Mouse (Mus musculus) MEL (cell line): Measurements from ENCODE around the gene Pum1. TPM values are rescaled to one million over a fixed set of nuclear protein-coding genes. Genes with fewer than 3 reads are reported as not detected.

ENCODE experiments used
- DNase-seq: peaks from one replicate; pipeline ENCODE4 v3.0.0; 2011; ENCODE audit warnings: low read depth, low spot score
- H3K27ac ChIP-seq: 2 replicates; pipeline ENCODE4 v1.5.1; 2012; ENCODE audit warnings: low read depth, mild to moderate bottlenecking, control low read depth, low read length, moderate library complexity; ENCODE audit not compliant: control insufficient read depth
- H3K27me3 ChIP-seq, 2 experiments: fragments of 150-350 bp in 1 of 2; sonication (generic) in 1 of 2; 2 replicates each; pipeline ENCODE4 v1.6.1; 2012; ENCODE audit warnings: low read length in 2 of 2, mild to moderate bottlenecking in 2 of 2, improper control_type of control experiment in 1 of 2, moderate library complexity in 1 of 2; ENCODE audit not compliant: insufficient read depth in 2 of 2, control insufficient read depth in 1 of 2
- H3K36me3 ChIP-seq, 2 experiments: 2 replicates each; pipeline ENCODE4 v1.6.1; 2012 to 2014; ENCODE audit warnings: low read length in 2 of 2, improper control_type of control experiment in 1 of 2, inconsistent platforms in 1 of 2, mild to moderate bottlenecking in 1 of 2; ENCODE audit not compliant: insufficient read depth in 2 of 2, control insufficient read depth in 1 of 2
- H3K4me1 ChIP-seq, 2 experiments: fragments of 150-350 bp in 1 of 2; sonication (generic) in 1 of 2; 2 replicates each; pipeline ENCODE4 v1.6.1; 2012; ENCODE audit warnings: low read length in 2 of 2, improper control_type of control experiment in 1 of 2, mild to moderate bottlenecking in 1 of 2; ENCODE audit not compliant: insufficient read depth in 2 of 2, control insufficient read depth in 1 of 2
- H3K4me3 ChIP-seq, 2 experiments: fragments of 150-350 bp in 1 of 2; sonication (generic) in 1 of 2; 2 replicates each; pipeline ENCODE4 v1.5.1; 2012; ENCODE audit warnings: low read depth in 2 of 2, low read length in 2 of 2, mild to moderate bottlenecking in 2 of 2, moderate library complexity in 2 of 2, control low read depth in 1 of 2, improper control_type of control experiment in 1 of 2; ENCODE audit not compliant: control insufficient read depth in 1 of 2, insufficient read depth in 1 of 2
- H3K79me2 ChIP-seq: 2 replicates; pipeline ENCODE4 v1.6.1; 2012; ENCODE audit warnings: mild to moderate bottlenecking, low read length, moderate library complexity; ENCODE audit not compliant: control insufficient read depth, poor library complexity, insufficient read depth
- H3K9ac ChIP-seq: 2 replicates; pipeline ENCODE4 v1.6.1; 2012; ENCODE audit warnings: low read depth, mild to moderate bottlenecking, control low read depth, low read length, moderate library complexity; ENCODE audit not compliant: control insufficient read depth, poor library complexity, severe bottlenecking
- H3K9me3 ChIP-seq: fragments of 150-350 bp; sonication (generic); replicated peaks from 2 replicates; pipeline ENCODE4 v1.6.1; 2012; ENCODE audit warnings: mild to moderate bottlenecking, low read length, improper control_type of control experiment, moderate library complexity; ENCODE audit not compliant: insufficient read depth
- BHLHE40 ChIP-seq: IDR thresholded peaks from 2 replicates; pipeline ENCODE4 v1.6.1; 2012; ENCODE audit warnings: low read depth, mild to moderate bottlenecking, inconsistent platforms, low read length, improper control_type of control experiment, borderline replicate concordance
- CHD1 ChIP-seq: IDR thresholded peaks from 2 replicates; pipeline ENCODE4 v1.6.1; 2012; ENCODE audit warnings: low read depth, mild to moderate bottlenecking, inconsistent platforms, low read length, improper control_type of control experiment
- CHD2 ChIP-seq: IDR thresholded peaks from 2 replicates; pipeline ENCODE4 v1.6.1; 2011; ENCODE audit warnings: low read length, improper control_type of control experiment
- CTCF ChIP-seq, 3 experiments: IDR thresholded peaks in 2 of 3; conservative IDR thresholded peaks in 1 of 3; 2 replicates each; pipeline ENCODE4 v1.5.1; 2011 to 2012; ENCODE audit warnings: low read length in 3 of 3, low read depth in 2 of 3, mild to moderate bottlenecking in 2 of 3, improper control_type of control experiment in 1 of 3, inconsistent platforms in 1 of 3, mixed read lengths in 1 of 3, moderate library complexity in 1 of 3; ENCODE audit not compliant: control insufficient read depth in 1 of 3, insufficient read depth in 1 of 3, poor library complexity in 1 of 3, severe bottlenecking in 1 of 3
- E2F4 ChIP-seq: IDR thresholded peaks from 2 replicates; pipeline ENCODE4 v1.6.1; 2011; ENCODE audit warnings: low read depth, low read length, improper control_type of control experiment, borderline replicate concordance
- ELF1 ChIP-seq: IDR thresholded peaks from 2 replicates; pipeline ENCODE4 v1.6.1; 2014; ENCODE audit warnings: low read depth, mild to moderate bottlenecking, inconsistent platforms, low read length, improper control_type of control experiment, moderate library complexity
- EP300 ChIP-seq, 2 experiments: IDR thresholded peaks; 2 replicates each; pipeline ENCODE4 v1.6.1; 2011; ENCODE audit warnings: improper control_type of control experiment in 2 of 2, low read length in 2 of 2, low read depth in 1 of 2, mild to moderate bottlenecking in 1 of 2
- ETS1 ChIP-seq: IDR thresholded peaks from 2 replicates; pipeline ENCODE4 v1.6.1; 2012; ENCODE audit warnings: low read depth, mild to moderate bottlenecking, inconsistent platforms, low read length, improper control_type of control experiment, moderate library complexity
- GABPA ChIP-seq: IDR thresholded peaks from 2 replicates; pipeline ENCODE4 v1.6.1; 2012; ENCODE audit warnings: low read depth, mild to moderate bottlenecking, inconsistent platforms, low read length, improper control_type of control experiment, moderate library complexity
- GATA1 ChIP-seq: IDR thresholded peaks from 2 replicates; pipeline ENCODE4 v1.6.1; 2011; ENCODE audit warnings: low read depth, low read length, improper control_type of control experiment
- HCFC1 ChIP-seq: IDR thresholded peaks from 2 replicates; pipeline ENCODE4 v1.6.1; 2012; ENCODE audit warnings: low read depth, mild to moderate bottlenecking, inconsistent platforms, low read length, improper control_type of control experiment, moderate library complexity
- JUND ChIP-seq: IDR thresholded peaks from 2 replicates; pipeline ENCODE4 v1.6.1; 2011; ENCODE audit warnings: low read depth, mild to moderate bottlenecking, improper control_type of control experiment, low read length
- KAT2A ChIP-seq: conservative IDR thresholded peaks from 2 replicates; pipeline ENCODE4 v1.6.1; 2012; ENCODE audit warnings: low read depth, low read length, improper control_type of control experiment, inconsistent platforms
- MAFK ChIP-seq: IDR thresholded peaks from 2 replicates; pipeline ENCODE4 v1.6.1; 2011; ENCODE audit warnings: low read depth, mild to moderate bottlenecking, low read length, improper control_type of control experiment, borderline replicate concordance
- MAX ChIP-seq: IDR thresholded peaks from 2 replicates; pipeline ENCODE4 v1.6.1; 2011; ENCODE audit warnings: low read length, improper control_type of control experiment
- MAZ ChIP-seq: IDR thresholded peaks from 2 replicates; pipeline ENCODE4 v1.6.1; 2012; ENCODE audit warnings: low read depth, mild to moderate bottlenecking, inconsistent platforms, low read length, improper control_type of control experiment
- MEF2A ChIP-seq: IDR thresholded peaks from 2 replicates; pipeline ENCODE4 v1.6.1; 2014; ENCODE audit warnings: low read depth, mild to moderate bottlenecking, inconsistent platforms, low read length, improper control_type of control experiment; ENCODE audit not compliant: poor library complexity, insufficient replicate concordance, severe bottlenecking; ENCODE audit errors: extremely low read depth
- MXI1 ChIP-seq: IDR thresholded peaks from 2 replicates; pipeline ENCODE4 v1.6.1; 2011; ENCODE audit warnings: mild to moderate bottlenecking, low read depth, low read length, improper control_type of control experiment
- MYB ChIP-seq: IDR thresholded peaks from 2 replicates; pipeline ENCODE4 v1.6.1; 2011; ENCODE audit warnings: mild to moderate bottlenecking, low read depth, low read length, improper control_type of control experiment
- MYC ChIP-seq: IDR thresholded peaks from 2 replicates; pipeline ENCODE4 v1.6.1; 2011; ENCODE audit warnings: low read depth, mild to moderate bottlenecking, low read length, improper control_type of control experiment, moderate library complexity
- NELFE ChIP-seq: IDR thresholded peaks from 2 replicates; pipeline ENCODE4 v1.6.1; 2011; ENCODE audit warnings: low read depth, low read length, improper control_type of control experiment
- NRF1 ChIP-seq: IDR thresholded peaks from 2 replicates; pipeline ENCODE4 v1.6.1; 2014; ENCODE audit warnings: low read depth, mild to moderate bottlenecking, inconsistent platforms, low read length, improper control_type of control experiment, moderate library complexity; ENCODE audit not compliant: poor library complexity, insufficient read depth, severe bottlenecking
- POLR2A ChIP-seq, 2 experiments: IDR thresholded peaks; 2 replicates each; pipeline ENCODE4 v1.6.1; 2011 to 2012; ENCODE audit warnings: low read length in 2 of 2, mild to moderate bottlenecking in 2 of 2, control low read depth in 1 of 2, improper control_type of control experiment in 1 of 2, low read depth in 1 of 2, moderate library complexity in 1 of 2; ENCODE audit not compliant: control insufficient read depth in 1 of 2, insufficient read depth in 1 of 2, poor library complexity in 1 of 2
- POLR2AphosphoS2 ChIP-seq: IDR thresholded peaks from 2 replicates; pipeline ENCODE4 v1.6.1; 2011; ENCODE audit warnings: low read length, improper control_type of control experiment
- POLR2AphosphoS5 ChIP-seq: IDR thresholded peaks from 2 replicates; pipeline ENCODE4 v1.6.1; 2012; ENCODE audit warnings: low read depth, borderline replicate concordance, mild to moderate bottlenecking, inconsistent platforms, low read length, moderate library complexity, mixed read lengths
- RAD21 ChIP-seq: IDR thresholded peaks from 2 replicates; pipeline ENCODE4 v1.6.1; 2011; ENCODE audit warnings: mild to moderate bottlenecking, low read depth, low read length, improper control_type of control experiment
- RCOR1 ChIP-seq: IDR thresholded peaks from 2 replicates; pipeline ENCODE4 v1.6.1; 2012; ENCODE audit warnings: low read depth, mild to moderate bottlenecking, inconsistent platforms, low read length, improper control_type of control experiment
- SIN3A ChIP-seq: IDR thresholded peaks from 2 replicates; pipeline ENCODE4 v1.6.1; 2012; ENCODE audit warnings: low read length, improper control_type of control experiment, inconsistent platforms
- SMC3 ChIP-seq: IDR thresholded peaks from 2 replicates; pipeline ENCODE4 v1.6.1; 2011; ENCODE audit warnings: low read depth, low read length, improper control_type of control experiment
- TBP ChIP-seq: IDR thresholded peaks from 2 replicates; pipeline ENCODE4 v1.8.0; 2011; ENCODE audit warnings: low read depth, low read length, improper control_type of control experiment
- TCF12 ChIP-seq: IDR thresholded peaks from 2 replicates; pipeline ENCODE4 v1.6.1; 2014; ENCODE audit warnings: low read depth, mild to moderate bottlenecking, inconsistent platforms, low read length, improper control_type of control experiment, moderate library complexity
- UBTF ChIP-seq: IDR thresholded peaks from 2 replicates; pipeline ENCODE4 v1.6.1; 2012; ENCODE audit warnings: low read depth, mild to moderate bottlenecking, inconsistent platforms, low read length, improper control_type of control experiment, moderate library complexity, borderline replicate concordance; ENCODE audit not compliant: insufficient read depth
- USF1 ChIP-seq: IDR thresholded peaks from 2 replicates; pipeline ENCODE4 v1.6.1; 2014; ENCODE audit warnings: low read depth, mild to moderate bottlenecking, inconsistent platforms, low read length, improper control_type of control experiment, moderate library complexity
- USF2 ChIP-seq, 2 experiments: IDR thresholded peaks; 2 replicates each; pipeline ENCODE4 v1.6.1; 2011 to 2012; ENCODE audit warnings: improper control_type of control experiment in 2 of 2, low read length in 2 of 2, borderline replicate concordance in 1 of 2, inconsistent platforms in 1 of 2, low read depth in 1 of 2, mild to moderate bottlenecking in 1 of 2; ENCODE audit not compliant: insufficient read depth in 1 of 2
- ZC3H11A ChIP-seq: IDR thresholded peaks from 2 replicates; pipeline ENCODE4 v1.6.1; 2012; ENCODE audit warnings: low read depth, mild to moderate bottlenecking, inconsistent platforms, low read length, improper control_type of control experiment
- ZKSCAN1 ChIP-seq: IDR thresholded peaks from 2 replicates; pipeline ENCODE4 v1.6.1; 2012; ENCODE audit warnings: low read depth, mild to moderate bottlenecking, inconsistent platforms, low read length, improper control_type of control experiment, moderate library complexity
- ZMIZ1 ChIP-seq: IDR thresholded peaks from 2 replicates; pipeline ENCODE4 v1.6.1; 2012; ENCODE audit warnings: low read depth, mild to moderate bottlenecking, inconsistent platforms, low read length, improper control_type of control experiment, moderate library complexity
- ZNF384 ChIP-seq: IDR thresholded peaks from 2 replicates; pipeline ENCODE4 v1.6.1; 2012; ENCODE audit warnings: low read depth, mild to moderate bottlenecking, inconsistent platforms, low read length, improper control_type of control experiment
- polyA plus RNA-seq, 2 experiments: library from polyadenylated mRNA; stranded (reverse) in 1 of 2; unstranded in 1 of 2; fragments of >175 nt in 1 of 2; fragments of >200 nt in 1 of 2; gene quantifications; 2 replicates each; pipeline versions ENCODE4 v1.2.1 to v1.2.4; 2012; ENCODE audit warnings: low replicate concordance in 2 of 2, low read depth in 1 of 2; ENCODE audit not compliant: insufficient read length in 2 of 2, insufficient read depth in 1 of 2, missing spikeins in 1 of 2
- total RNA-seq: library from RNA; depleted of rRNA; stranded (reverse); fragments of 300-350 nt; gene quantifications from 2 replicates; pipeline ENCODE4 v1.2.3, GENCODE M21; 2012

Pum1 gene
- total and polyA plus RNA-seq, 3 experiments: 31.9 to 46.2 (median 36.1) TPM

DNA sequence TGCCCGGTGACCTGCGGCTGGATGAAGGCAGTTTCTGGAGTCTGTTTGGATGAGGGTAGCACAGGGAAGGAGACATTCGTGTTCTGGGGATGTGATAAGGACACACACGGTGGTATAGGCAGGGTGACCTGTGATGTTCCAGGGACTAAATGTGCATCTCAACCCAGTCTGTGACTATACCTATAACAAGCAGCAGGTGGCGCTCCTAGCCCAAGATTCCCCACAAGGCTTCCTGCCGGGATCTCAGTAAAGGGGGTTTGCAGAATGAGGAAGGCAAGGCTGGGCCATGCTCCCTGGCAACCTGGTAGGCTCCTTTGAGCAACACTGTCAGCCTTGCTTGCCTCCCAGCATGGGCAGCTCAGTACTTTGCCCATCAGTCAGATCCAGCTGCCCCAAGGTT is 127.1 kb downstream of the Pum1 start:
- no peak overlapping the region for H3K27ac ChIP-seq
- no peaks in the 10 kb centered on the region for H3K36me3 ChIP-seq
- H3K27me3 ChIP-seq: peaks cover 0 to 6% of the 10 kb centered on the region in 2 experiments; a peak in 2 of 4 replicates
- H3K4me1 ChIP-seq: no peaks in the 10 kb centered on the region
- H3K9ac ChIP-seq: no peak overlapping the region
- no peak overlapping the region for H3K4me3 ChIP-seq
- no peaks in the 10 kb centered on the region for H3K9me3 ChIP-seq
- DNase-seq: peak; percentile 85
- H3K79me2 ChIP-seq: no peaks in the 10 kb centered on the region
- TF ChIP-seq POLR2A (IDR thresholded peaks at IDR 0.05; ENCODE audit: control insufficient read depth in 1 of 2, insufficient read depth in 1 of 2, low read depth in 1 of 2, low read length in 2 of 2, poor library complexity in 1 of 2): no peak
- no peak for TF ChIP-seq GATA1
- no peak for TF ChIP-seq USF2 (IDR thresholded peaks at IDR 0.05; ENCODE audit: borderline replicate concordance in 1 of 2, insufficient read depth in 1 of 2, low read depth in 1 of 2, low read length in 2 of 2)
- no peak for TF ChIP-seq CHD1
- TF ChIP-seq USF1: no peak
- peak; percentile 90 for TF ChIP-seq ZC3H11A
- TF ChIP-seq ZNF384: no peak
- no peak for TF ChIP-seq MXI1
- TF ChIP-seq TBP: 0 out of 2 replicates have a peak, but pooled peaks have one; percentile 11
- TF ChIP-seq SIN3A: peak; percentile 45; the same call in 1 of the 2 replicates
- no peak for TF ChIP-seq MAFK
- no peak for TF ChIP-seq MAX
- no peak for TF ChIP-seq ZMIZ1
- no peak for TF ChIP-seq RCOR1
- TF ChIP-seq POLR2AphosphoS5: no peak
- peak; percentile 84 to 98 (median 92) for TF ChIP-seq CTCF (IDR thresholded peaks at IDR 0.05 in 2 of 3, conservative IDR thresholded peaks at IDR 0.05 in 1 of 3; ENCODE audit: control insufficient read depth in 1 of 3, insufficient read depth in 1 of 3, low read depth in 2 of 3, low read length in 3 of 3, poor library complexity in 1 of 3, severe bottlenecking in 1 of 3)
- TF ChIP-seq MYC: no peak; the same call in 1 of the 2 replicates
- TF ChIP-seq MYB: no peak
- no peak for TF ChIP-seq KAT2A
- no peak for TF ChIP-seq UBTF
- TF ChIP-seq RAD21: peak; percentile 95
- no peak for TF ChIP-seq CHD2
- TF ChIP-seq ETS1: no peak
- no peak for TF ChIP-seq HCFC1
- TF ChIP-seq JUND: no peak
- TF ChIP-seq GABPA: no peak
- no peak for TF ChIP-seq E2F4
- 0 out of 2 replicates have a peak, but pooled peaks have one; percentile 9 for TF ChIP-seq TCF12
- TF ChIP-seq BHLHE40: no peak
- TF ChIP-seq MEF2A: no peak
- peak; percentile 37; the same call in 1 of the 2 replicates for TF ChIP-seq MAZ
- no peak for TF ChIP-seq NELFE
- no peak for TF ChIP-seq NRF1
- peak; percentile 44; the same call in 1 of the 2 replicates for TF ChIP-seq ELF1
- no peak for TF ChIP-seq EP300 (IDR thresholded peaks at IDR 0.05; ENCODE audit: low read depth in 1 of 2, low read length in 2 of 2)
- peak; percentile 98 for TF ChIP-seq SMC3
- no peak for TF ChIP-seq ZKSCAN1
- no peak for TF ChIP-seq POLR2AphosphoS2
